Mouse (Mus musculus) heart, adult 18-20 months (tissue): ENCODE measurements around the gene Cdc42ep1. TPM values are rescaled to one million over a fixed set of nuclear protein-coding genes. Genes with fewer than 3 reads are reported as not detected.

ENCODE experiments used
- DNase-seq, 2 experiments: peaks; one replicate each; pipeline ENCODE4 v3.0.0; 2021 to 2022; ENCODE audit warnings: mixed read lengths in 1 of 2
- total RNA-seq, 2 experiments: library from RNA; stranded (reverse); gene quantifications; 2 replicates each; pipeline ENCODE4 v1.2.3; 2021

The Cdc42ep1 gene
- total RNA-seq, 2 experiments from 2014 or later: 26.3 to 27.9 TPM

DNA sequence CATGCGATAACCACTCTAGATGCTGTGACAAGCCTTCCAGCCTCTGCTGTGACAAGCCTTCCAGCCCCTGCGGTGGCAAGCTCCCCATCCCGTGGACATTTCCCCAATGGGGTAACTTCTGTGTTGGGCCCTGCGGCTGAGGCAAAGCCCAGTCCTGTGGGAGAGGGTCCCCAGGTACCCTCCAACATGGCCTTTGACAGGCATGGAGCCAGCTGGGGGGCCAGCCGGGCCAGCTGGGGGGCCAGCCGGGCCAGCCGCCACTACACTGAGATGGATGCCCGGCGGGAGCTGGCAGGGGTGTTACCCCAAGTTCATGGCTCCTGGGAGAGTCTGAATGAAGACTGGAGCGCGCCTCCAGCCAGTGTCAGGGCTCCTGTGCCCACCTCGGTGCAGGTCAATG lies 7.1 kb downstream of the Cdc42ep1 start:
- DNase-seq: peak in 1 of 2 experiments; percentile 5

DNA sequence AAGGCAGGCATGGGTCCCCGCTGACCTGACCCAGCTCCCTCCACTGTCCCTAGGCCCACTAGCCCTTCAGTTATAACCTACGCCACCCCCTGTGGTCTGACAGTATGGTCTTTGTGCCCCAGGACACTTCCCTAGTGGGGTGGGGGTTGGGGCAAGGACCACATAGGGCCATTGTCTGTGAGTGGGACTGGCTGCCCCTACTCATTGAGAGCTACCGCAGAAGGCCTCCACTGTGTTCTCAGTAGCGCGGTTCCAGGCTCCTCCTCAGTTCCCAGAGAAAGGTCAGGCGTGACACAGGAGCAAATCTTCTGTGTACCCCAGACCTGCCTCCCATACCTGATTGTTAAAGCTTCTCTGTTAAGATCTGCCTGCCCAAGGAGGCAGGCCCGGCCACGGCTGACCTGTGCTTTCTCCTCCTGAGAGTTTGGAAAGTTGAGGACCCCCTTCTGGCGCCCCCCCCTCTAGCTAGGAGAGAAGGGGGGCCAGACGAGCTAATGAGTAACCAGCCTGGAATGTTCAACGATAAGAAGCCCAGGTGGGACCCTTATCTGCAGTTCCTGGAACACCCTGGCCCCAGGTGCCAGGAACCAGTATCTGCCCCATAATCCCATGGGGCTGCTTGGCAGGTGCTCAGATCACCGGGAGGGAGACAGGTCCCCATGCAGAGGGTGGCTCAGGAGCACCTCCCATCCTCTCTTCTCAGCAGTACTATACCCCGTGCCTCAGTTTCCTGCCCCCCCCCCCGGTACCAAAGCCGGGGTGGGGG lies 7.8 kb downstream of the Cdc42ep1 start:
- DNase-seq: peak in 1 of 2 experiments; percentile 13

DNA sequence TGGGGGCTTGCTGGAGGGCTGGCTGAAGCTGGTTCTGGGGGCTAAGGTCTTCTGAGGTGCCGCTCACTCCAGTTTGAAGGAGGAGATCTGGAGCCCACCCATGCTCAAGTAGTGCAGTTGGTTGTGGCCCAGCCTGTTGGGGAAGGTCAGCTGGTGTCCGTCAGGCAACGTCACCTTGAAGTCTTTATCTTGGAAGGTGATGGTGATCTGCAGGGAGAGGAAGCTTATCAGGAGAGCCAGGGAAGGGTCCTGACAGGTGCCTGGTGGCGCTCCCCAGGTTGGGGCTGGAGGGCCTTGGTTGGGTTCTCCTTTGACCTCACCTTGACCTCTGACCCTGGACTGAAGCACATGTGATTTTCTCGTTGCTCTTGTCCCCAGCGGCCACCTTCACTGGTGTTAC lies 8.5 kb downstream of the Cdc42ep1 start:
- DNase-seq: no peak

DNA sequence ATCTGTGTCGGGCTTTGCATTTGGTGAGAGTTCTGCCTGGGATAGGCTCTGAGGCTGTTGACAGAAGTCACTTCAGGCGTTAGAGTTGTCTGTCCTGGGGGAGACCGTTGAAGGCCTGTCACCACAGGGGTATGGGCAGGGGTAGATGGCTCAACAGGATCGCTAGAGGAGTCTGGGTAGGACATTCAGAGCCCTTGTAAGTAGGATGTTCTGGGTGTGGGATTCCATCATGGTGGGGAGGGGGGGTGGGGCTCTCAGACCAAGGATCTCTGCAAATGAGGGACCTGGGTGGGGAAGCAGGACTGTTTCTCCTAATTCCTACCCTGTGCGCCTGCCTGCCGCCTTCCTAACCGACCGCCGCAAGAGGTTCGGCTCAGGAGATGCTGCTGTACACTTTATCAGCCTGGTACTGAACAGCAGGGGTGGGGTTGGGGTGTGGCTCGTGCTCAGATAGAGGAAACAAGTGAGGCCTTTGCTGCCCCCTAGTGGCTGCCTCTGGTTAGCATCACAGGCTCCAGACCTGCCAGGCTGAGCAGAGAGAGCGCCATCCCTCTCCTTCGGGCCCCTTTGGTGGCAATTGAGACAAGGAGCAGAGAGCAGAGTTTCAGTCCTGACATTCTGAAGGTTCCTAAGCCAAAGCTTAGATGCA lies 9.2 kb downstream of the Cdc42ep1 start:
- peak; percentile 93 to 96 for DNase-seq

DNA sequence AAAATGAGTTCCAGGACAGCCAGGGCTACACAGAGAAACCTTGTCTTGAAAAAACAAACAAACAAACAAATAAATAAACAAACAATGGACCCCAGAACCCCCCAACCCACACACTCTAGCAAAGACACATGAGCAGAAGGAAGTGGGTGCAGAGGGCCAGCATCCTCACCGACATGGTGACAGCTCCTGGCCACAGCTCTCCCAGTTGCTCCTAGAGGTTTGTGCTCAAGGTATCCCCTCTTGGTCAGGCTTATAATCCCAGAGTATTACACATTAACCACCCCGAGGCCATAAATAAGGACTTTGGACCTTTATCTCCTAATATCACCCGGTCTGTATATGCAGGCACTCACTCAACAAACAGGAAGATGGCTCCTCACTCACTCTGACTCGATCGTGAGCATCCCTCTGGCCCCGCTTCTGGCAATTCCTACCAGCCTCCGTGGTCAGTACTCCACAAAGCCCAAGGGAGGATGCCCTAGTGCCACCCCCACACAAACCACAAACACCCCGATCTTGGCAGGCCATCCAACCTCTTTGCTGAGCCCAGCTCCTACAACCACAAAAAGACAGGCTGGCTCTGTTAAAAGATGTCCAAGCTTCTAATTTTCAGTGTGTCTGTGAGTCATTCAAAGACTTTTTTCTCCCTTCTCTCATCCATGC lies 13.0 kb downstream of the Cdc42ep1 start, which contains the start of gene Lgals2:
Gene Lgals2 (minus strand): TSS at position 227 of the 663 bp plus-strand sequence.
- DNase-seq: no peak

DNA sequence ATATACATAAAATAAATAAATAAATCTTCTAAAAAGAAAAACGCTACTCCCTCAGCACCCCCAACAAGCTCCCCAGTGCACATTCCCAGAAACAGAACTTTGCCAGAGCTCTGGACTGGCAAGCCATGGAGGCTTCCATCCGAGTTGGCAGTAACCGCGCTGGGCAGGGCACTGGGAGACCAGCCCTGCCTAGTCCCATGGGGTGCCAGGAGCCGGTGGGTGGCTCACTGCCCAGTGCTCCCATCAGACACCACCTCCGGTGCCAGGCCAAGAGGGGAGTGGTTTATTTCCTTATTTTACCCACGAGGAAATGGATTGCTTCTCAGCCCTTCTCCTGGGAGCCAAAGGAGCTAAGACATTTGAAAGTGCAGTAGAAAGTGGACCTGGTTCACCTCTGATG lies 14.6 kb downstream of the Cdc42ep1 start:
- peak; percentile 65 to 80 for DNase-seq

DNA sequence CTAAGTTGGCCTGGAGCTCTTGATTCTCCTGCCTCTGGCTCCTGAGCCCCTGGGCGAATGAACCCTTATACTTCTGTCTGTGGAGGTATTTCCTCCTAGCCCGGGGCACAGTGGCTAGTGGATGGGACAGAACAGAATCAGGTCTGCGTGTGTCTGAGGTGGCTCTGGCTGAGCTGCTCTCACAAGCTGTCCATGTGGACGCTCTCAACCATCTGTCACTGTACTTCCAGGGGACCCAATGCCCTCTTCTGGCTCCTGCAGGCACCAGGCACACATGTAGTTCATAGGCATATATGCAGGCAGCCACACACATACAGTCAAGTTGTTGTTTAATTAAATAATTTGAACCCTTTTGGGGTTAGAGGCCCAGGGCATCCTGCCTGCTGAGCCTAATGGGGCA lies 16.9 kb downstream of the Cdc42ep1 start:
- no peak for DNase-seq

DNA sequence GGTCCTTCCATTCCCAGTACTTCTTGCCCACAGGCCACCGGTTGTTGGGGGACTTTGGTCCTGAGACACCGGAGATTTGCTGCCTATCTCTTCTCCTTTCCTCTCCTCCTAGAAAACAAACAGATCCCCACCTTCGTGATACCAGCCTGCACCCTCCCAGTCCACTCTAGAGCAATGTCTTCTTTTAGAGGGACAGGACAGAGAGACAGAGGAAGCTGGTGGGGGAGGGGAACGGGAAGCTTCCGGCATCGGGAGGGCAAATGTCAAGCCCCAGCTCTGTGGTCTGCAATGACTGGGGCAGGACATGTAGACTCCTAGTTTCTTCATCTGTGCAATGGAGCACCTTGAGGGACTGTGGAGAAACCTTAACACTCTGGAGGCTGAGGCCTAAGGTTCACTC lies 17.3 kb downstream of the Cdc42ep1 start:
- no peak for DNase-seq

DNA sequence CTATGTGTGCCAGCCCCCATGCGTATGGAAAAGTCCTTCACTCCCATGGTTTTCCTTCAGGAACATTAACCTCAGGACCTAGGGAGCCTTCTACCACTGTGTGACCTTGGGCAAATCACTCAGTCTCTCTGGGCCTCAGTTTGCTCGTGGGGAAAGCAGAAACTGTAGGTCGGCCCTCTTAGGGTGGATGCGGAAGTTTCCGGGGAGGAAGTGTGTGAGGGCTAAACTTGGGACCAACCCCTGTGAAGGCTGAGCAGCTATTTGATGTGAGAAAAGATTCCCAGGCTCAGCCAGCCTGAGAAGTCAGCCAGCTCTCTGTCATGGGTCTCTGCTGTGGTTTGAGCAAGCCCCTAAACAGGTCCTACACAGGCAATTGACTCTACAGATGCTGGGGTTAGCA lies 19.9 kb downstream of the Cdc42ep1 start:
- DNase-seq: no peak

DNA sequence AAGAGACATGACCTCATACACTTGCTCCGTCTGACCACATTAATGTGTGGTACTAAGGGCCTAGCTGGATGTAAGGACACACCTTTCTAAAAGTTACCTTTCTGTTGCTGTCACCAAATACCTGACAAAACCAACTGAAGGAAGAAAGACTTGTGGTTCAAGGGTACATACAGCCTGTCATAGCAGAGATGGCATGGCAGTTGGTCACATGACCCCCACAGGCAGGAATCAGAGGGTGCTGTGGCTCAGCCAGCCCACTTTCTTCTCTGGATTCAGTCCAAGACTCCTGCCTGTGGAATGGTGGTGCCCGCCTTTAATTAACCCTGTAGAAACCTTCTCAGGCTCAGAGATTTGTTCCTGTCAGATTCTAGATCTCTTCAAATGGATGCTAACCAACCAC lies 20.7 kb downstream of the Cdc42ep1 start:
- no peak for DNase-seq

DNA sequence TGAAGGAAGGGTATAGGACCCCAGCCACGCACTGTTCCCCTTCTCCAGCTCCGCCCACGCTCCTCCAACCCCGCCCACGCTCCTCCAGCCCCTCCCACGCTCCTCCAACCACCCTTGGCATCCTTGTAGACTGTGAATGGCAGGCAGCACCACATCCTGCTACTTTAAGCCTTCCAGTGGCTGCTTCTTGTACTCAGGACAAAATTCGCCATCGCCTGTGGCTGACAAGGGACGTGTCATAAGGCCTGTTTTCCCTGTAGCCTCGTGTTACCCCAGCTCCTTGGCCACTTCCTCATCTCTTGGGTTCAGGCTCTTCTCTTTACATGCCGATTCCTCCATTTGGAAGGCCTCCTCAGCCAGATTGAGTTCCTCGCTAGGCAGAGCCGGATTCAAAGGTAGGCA lies 21.4 kb downstream of the Cdc42ep1 start:
- no peak for DNase-seq

DNA sequence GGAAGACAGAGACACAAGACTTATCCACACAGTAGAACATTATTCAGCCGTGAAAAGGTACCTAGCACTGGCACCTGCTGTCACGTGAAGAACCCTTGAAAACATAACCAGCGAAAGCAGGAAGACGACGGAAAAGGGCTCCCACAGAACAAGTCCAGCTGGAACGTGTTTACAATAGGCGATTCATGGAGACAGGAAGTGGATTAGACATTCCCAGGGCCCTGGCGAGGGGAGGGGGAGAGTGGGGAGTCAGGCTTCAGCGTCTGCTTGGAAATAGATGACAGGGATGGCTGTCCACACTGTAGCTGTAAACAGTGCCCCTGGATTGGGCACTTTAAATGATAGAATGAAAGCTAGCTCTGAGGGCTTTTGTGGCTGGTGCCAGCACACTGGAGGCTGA lies 26.0 kb downstream of the Cdc42ep1 start:
- DNase-seq: peak; percentile 55 to 62

DNA sequence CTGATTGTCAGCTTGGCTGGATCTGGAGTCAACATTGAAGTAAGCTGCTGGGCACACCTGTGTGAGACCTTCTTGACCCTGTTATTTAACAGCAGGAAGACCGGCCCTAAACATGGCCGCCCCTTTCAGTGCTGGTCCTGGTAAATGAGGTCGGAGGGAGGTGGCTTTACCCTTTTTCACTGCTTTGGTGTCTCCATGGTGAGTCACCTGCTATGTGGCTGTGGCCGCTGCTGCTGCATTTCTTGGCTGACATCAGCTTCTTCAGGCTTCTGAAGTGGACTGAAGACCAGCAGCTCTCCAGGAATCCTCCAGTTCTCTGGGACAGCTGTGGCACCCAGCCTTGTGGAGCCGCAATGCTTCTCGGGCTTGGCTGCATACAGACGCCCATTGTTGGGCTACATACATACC lies 26.4 kb downstream of the Cdc42ep1 start:
- DNase-seq: no peak

DNA sequence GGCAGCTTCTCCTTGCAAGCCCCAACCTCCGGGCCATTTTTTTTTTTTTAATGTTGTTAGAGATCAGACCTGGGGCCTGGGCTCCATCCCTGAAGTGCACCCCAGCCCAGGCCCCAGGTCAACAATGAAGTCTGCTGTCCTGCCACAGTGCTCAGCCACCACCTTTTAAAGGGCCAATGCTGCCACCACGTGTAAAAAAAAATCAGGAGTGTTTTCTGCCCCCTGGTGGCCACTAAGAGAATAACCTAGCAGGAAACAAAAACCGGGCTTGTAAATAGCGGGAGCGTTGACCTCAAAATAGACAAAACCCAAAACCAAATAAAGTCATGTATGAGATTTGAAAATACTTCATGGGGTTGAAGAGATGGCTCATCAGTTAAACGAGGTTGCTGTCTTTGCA lies 27.4 kb downstream of the Cdc42ep1 start:
- peak; percentile 59 to 71 for DNase-seq

DNA sequence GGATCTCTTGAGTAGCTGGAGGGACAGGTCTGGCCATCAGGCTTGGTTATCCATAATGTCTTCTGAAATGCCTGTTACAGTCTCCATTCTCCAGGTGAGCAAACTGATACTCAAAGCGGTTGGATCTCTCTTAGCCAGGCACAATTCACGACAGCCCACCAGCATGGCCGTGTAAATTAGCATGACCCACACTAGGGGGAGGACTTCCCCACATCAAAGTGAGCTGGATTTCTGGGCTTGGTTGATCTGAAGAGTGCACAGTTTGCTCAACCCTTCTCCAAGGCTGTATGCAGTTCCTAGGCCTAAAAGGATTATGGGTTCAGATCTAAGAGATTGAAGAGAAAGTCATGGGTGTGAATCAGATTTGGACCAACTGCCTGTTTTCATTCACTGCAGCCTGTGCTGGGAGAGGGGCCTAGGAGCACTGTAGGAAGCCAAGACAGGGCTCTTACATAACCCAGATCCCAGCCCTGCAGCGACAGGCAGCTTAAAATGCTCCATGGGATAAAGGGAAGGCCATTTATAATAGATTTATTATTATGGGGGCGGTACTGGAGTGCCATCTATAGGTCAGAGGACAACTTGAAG lies 29.7 kb downstream of the Cdc42ep1 start:
- DNase-seq: no peak

DNA sequence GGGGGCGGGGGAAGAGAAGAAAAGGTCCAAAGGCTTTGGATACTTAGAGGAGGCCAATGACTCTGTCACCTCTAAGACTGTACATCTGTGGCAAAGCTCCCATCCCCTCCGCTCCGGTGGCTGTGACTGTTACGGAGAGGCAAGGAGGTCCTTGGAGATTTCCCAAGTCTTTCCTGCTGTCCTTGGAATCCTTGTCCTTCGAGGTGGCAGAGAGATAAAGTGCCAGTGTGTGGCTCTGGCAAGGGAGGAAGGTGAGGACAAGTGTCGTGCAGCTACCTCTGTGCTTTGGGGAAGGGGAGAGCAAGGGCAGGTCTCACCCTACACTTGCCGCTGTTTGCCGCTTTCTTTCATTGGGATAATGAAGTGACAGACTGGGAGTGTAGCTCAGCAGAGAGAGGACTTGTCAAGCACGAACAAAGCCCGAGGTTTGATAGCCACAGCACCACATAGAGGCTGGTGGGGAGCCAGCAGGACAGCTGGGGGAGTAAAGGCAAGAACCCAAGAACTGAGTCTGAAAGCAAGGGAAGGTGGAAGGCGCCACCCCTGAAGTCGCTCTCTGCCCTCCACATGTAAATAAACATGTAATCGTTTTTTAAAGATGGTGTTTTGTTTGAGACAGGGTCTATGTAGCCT lies 31.5 kb downstream of the Cdc42ep1 start:
- DNase-seq: no peak

DNA sequence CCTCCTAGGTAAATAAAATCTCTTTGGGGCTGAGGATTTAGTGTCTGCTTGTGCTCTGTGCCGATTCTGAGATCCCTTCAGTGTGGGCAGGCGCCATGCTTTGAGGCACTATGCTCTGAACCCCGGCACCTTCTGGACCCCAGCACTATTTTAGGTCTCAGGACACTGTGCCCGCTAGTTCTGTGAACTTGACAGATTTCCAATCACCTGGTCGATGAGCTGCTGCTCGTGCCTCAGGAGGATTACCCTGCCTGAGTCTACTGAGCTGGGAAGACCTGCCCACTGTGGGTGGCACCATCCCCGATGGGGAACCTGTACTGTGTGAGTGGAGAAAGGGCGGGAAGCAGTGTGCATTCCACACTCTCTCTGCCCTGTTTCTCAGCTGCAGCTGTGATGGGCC lies 32.6 kb downstream of the Cdc42ep1 start:
- DNase-seq: no peak

DNA sequence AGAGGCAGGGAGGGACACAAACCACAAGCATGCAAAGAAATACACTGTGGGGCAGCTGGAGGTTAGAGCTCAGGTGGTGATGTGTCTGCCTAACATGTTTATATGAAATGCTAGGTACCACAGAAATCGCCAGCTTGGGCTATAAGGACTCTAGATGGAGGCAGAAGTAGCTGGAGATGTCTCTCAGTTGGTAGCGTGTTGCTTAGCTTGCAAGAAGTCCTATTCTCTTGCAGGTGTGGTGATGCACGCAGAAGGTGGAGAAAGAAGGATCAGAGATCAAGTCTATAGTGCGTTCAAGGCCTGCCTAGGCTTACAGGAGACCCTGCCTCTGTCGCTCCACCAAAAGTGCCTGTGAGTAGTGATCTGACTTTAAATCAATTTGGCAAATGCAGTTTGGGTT lies 33.1 kb downstream of the Cdc42ep1 start:
- no peak for DNase-seq

DNA sequence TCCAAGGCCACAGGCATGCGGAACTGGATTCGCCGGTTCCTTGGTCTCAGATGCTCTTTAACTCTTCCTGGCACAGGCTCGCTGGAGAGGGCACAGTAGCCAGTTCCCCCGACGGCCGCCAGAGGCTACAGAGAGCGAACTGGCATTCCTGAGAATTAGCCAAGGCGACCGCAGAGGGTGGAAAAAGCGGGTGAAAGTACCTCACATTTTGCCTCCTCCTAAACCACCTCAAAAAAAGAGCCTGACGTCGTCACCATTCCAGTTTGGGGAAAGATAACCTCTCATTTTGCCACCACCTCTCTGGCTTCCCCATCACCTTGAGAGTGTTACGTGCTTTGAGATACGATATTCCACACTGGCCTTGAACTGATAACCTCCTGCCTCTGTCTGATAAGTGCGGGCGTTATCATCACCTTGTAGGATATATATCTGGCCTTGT lies 33.9 kb downstream of the Cdc42ep1 start:
- peak; percentile 76 to 82 for DNase-seq

DNA sequence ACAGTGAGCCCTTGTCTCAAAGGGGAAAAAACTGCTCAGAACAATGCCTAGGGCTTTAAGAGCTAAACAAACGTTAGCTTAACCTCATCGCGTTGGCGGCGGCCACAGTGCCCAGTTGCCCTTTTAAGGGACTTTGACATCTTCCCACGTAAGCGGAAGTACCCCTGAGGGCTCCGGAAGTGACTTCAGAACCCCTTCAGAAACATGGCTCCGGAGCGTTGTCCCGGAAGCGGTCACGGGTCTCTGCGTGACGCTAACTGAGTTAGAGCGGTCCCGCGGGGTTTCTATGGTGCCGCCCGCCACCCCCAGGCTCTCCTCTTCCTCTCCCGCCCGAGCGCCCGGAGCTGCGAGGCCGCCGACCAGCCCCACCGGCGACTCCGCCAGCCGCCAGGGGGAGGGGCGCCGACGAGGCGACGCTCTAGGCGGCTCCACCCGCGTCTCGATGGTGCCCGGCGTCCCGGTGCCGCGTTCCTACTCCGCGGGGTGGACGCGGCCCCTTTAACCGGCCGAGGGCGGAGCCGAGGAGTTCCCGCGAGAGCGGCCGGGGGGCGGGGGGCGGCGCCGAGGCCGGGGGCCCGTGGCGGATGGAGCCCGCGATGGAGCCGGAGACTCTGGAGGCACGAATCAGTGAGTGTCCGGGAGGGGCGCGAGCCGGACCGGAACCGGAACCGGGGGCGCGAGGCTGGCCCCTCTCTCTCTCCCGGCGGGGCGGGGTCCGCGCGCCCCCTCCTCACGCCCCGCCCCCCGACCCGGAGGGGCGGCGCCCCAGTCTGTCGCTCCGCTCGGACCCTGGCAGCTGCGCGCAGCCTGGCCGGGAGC lies 34.8 kb downstream of the Cdc42ep1 start, which contains the start of gene Gga1:
Gene Gga1 (plus strand): TSS at position 200 of the 819 bp plus-strand sequence.
- peak; percentile 96 to 97 for DNase-seq

DNA sequence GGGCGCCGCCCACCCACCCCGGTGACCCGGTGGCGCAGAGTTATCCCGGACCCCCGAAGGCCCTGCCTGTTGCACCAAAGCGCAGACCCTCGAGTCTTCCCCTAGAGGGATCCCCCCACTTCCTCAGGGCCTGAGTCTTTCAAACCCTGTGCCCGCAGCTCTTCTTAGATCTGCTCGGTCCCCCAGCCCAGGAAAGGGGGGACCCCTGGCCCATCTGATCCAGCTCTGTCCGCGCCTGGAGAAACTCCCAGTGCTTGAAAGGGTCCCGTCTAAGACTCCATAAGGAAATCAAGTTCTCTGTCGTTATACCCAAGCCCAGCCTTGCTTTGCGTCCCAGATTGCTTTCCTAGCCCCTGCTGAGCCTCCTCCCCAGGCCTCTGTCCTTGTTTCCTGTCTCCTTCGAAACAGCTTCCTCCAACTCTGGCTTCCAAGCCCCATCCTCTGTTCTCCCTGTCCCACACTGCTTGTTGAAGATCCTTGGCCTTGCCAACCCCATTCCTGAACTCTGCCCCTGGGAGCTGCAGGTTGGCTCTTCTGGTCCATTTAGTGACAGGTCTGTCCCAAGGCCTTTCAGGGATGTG lies 35.5 kb downstream of the Cdc42ep1 start:
- DNase-seq: peak in 1 of 2 experiments; percentile 46
